Mouse (Mus musculus): ENCODE measurements around the gene Tgfb2.

GRCm38 (mm10) chr1:186703256-186703979 is 2.4 kb downstream of the Tgfb2 start:
- TF ChIP-seq POLR2A (IDR thresholded peaks at IDR 0.05; ENCODE audit: low read depth, low read length) (no peak), CTCF (conservative IDR thresholded peaks at IDR 0.05; ENCODE audit: insufficient read depth, insufficient read length, low read depth, low read length) (no peak)

All from kidney, adult 2 months (tissue).